Mouse (Mus musculus) thymus, postnatal 4 days (tissue): Measurements from ENCODE around the gene Gm19965.

ENCODE experiments used
- DNase-seq: peaks from one replicate; pipeline ENCODE4 v3.0.0; 2021

The Gm19965 gene

GRCm38 (mm10) chr1:116802683-116803082 is at the start of gene Gm19965:
Gene Gm19965 (plus strand): TSS chr1:116802983.
- DNase-seq: no peak

GRCm38 (mm10) chr1:116782471-116782989 is 20.3 kb upstream of the Gm19965 start:
- no peak for DNase-seq
